In genomic region chr13:112986451-112986950, GRCm38 (mm10) we compare ENCODE assay signal across 10 mouse cellular contexts. TPM values are rescaled to one million over a fixed set of nuclear protein-coding genes. Genes with fewer than 3 reads are reported as not detected.
DNase-seq lines count a peak whose midpoint lies in the region; ATAC-seq and TF ChIP-seq lines count a peak whose summit lies in the region.
"Had no signal": no experiment of that assay in that cellular context is flagged by ENCODE, and none has a peak within 500 bp of the region (broad histone marks: within the 10 kb centered on the region; RNA-seq: fewer than 3 reads in every experiment).

No protein-coding gene starts in this region.

- peaks cover 51% of the 10 kb centered on the region for H3K4me1 ChIP-seq in megakaryocyte, embryonic 14.5 days
- H3K4me1 ChIP-seq in forebrain, embryonic 14.5 days (ENCODE audit: control insufficient read depth, insufficient read depth, low read length): peaks cover 21% of the 10 kb centered on the region
- H3K4me1 ChIP-seq in intestine, postnatal 0 days (replicated peaks; ENCODE audit: control insufficient read depth, insufficient read depth, low read length): 0 out of 2 replicates have a peak, but pooled peaks cover 4% of the 10 kb centered on the region
- peaks cover 34% of the 10 kb centered on the region for H3K4me1 ChIP-seq in neural tube, embryonic 12.5 days

- no peak overlapping the region for H3K27ac ChIP-seq in forebrain, embryonic 14.5 days (ENCODE audit: low read depth, low read length)
- no peak overlapping the region for H3K27ac ChIP-seq in intestine, postnatal 0 days (ENCODE audit: low read depth, low read length)
- H3K27ac ChIP-seq in neural tube, embryonic 12.5 days: no peak overlapping the region

- TF ChIP-seq CTCF in intestine, postnatal 0 days (IDR thresholded peaks at IDR 0.05; ENCODE audit: low read depth): no peak

- no peaks in the 10 kb centered on the region; the same call in 1 of the 2 replicates for H3K9me3 ChIP-seq in megakaryocyte, embryonic 14.5 days
- no peaks in the 10 kb centered on the region for H3K9me3 ChIP-seq in forebrain, embryonic 14.5 days (replicated peaks; ENCODE audit: control insufficient read depth, low read length)
- H3K9me3 ChIP-seq in intestine, postnatal 0 days (ENCODE audit: control insufficient read depth): no peaks in the 10 kb centered on the region
- no peaks in the 10 kb centered on the region for H3K9me3 ChIP-seq in neural tube, embryonic 12.5 days

- no peak overlapping the region for H3K9ac ChIP-seq in forebrain, embryonic 14.5 days (ENCODE audit: low read length)
- H3K9ac ChIP-seq in intestine, postnatal 0 days (ENCODE audit: low read depth, low read length): no peak overlapping the region
- no peak overlapping the region for H3K9ac ChIP-seq in neural tube, embryonic 12.5 days

- ATAC-seq in megakaryocyte, adult 5-6 weeks (ENCODE audit: poor library complexity, severe bottlenecking): no peak
- no peak for ATAC-seq in forebrain, embryonic 14.5 days
- ATAC-seq in intestine, postnatal 0 days: no peak
- no peak for ATAC-seq in neural tube, embryonic 12.5 days (ENCODE audit: low FRiP score, low read depth)

- H3K27me3 ChIP-seq in megakaryocyte, embryonic 14.5 days (replicated peaks): peaks cover 81% of the 10 kb centered on the region
- H3K27me3 ChIP-seq in forebrain, embryonic 14.5 days (replicated peaks; ENCODE audit: control insufficient read depth, insufficient read depth, low read length): peaks cover 58% of the 10 kb centered on the region
- H3K27me3 ChIP-seq in intestine, postnatal 0 days (replicated peaks; ENCODE audit: control insufficient read depth, insufficient read depth, low read length): peaks cover 76% of the 10 kb centered on the region
- peaks cover 70% of the 10 kb centered on the region for H3K27me3 ChIP-seq in neural tube, embryonic 12.5 days (replicated peaks)

- H3K36me3 ChIP-seq in megakaryocyte, embryonic 14.5 days (replicated peaks; ENCODE audit: low read length): no peaks in the 10 kb centered on the region
- H3K36me3 ChIP-seq in forebrain, embryonic 14.5 days (ENCODE audit: control insufficient read depth, insufficient read depth, low read length): no peaks in the 10 kb centered on the region
- no peaks in the 10 kb centered on the region for H3K36me3 ChIP-seq in intestine, postnatal 0 days (ENCODE audit: control insufficient read depth, insufficient read depth)
- H3K36me3 ChIP-seq in neural tube, embryonic 12.5 days: no peaks in the 10 kb centered on the region

- DNase-seq in forebrain, embryonic 14.5 days (ENCODE audit: low spot score): no peak
- no peak for DNase-seq in left cerebral cortex, postnatal 36 days (ENCODE audit: low spot score in 2 of 2)
- DNase-seq in frontal cortex, adult 2 months (ENCODE audit: extremely low spot score in 1 of 2, low spot score in 1 of 2): no peak
- DNase-seq: kidney, adult 2 months had no signal

- WGBS in forebrain, embryonic 14.5 days: under 1% methylated on average over 17 of the region's 17 CpGs
- 2% methylated on average over 17 of the region's 17 CpGs for WGBS in intestine, postnatal 0 days
- under 1% methylated on average over 17 of the region's 17 CpGs for WGBS in neural tube, embryonic 12.5 days

- peak overlapping the region; percentile 3 for H3K4me3 ChIP-seq in megakaryocyte, embryonic 14.5 days (replicated peaks)
- H3K4me3 ChIP-seq in forebrain, embryonic 14.5 days (ENCODE audit: low read depth, low read length): peak overlapping the region; percentile 49
- 0 out of 2 replicates have a peak overlapping the region, but pooled peaks have one; percentile 5 for H3K4me3 ChIP-seq in intestine, postnatal 0 days (ENCODE audit: low read depth, low read length)
- H3K4me3 ChIP-seq in neural tube, embryonic 12.5 days: no peak overlapping the region

- peak overlapping the region; percentile 98 for H3K4me2 ChIP-seq in forebrain, embryonic 14.5 days (ENCODE audit: low read length)
- peak overlapping the region; percentile 98; the same call in 1 of the 2 replicates for H3K4me2 ChIP-seq in intestine, postnatal 0 days (replicated peaks; ENCODE audit: low read depth)
- peak overlapping the region; percentile 84 for H3K4me2 ChIP-seq in neural tube, embryonic 12.5 days (replicated peaks)

- intact Hi-C loops in left cerebral cortex, postnatal 36 days (cut with DNase I): loop anchor here (2.0 to 5.0 kb wide), 2 partner anchors 48 to 59 kb away; partner anchors contain the start of genes Cdc20b, Dhx29 and Mtrex

RNA-seq across cellular contexts. Expression of gene Ccno, which starts 1.1 kb away (rescaled TPM):
- 0.67 TPM in 1 of 2 replicates, not detected in the other for polyA plus RNA-seq in megakaryocyte, embryonic 14.5 days (2012; ENCODE audit: insufficient read depth, low replicate concordance)
- total RNA-seq in megakaryocyte, adult 5-6 weeks (2015): 2.8 and 4.7 TPM in 2 replicates
- total RNA-seq in megakaryocyte, adult 5-6 weeks (2017): 4.1 and 5.9 TPM in 2 replicates
- 1.5 and 2.2 TPM in 2 replicates for polyA plus RNA-seq in forebrain, embryonic 14.5 days (2014; fragmentation: Nextera tagmentation; extraction: Ambion mirVana)
- 0.10 and 0.12 TPM in 2 replicates for polyA plus RNA-seq in intestine, postnatal 0 days (2015; fragmentation: Nextera tagmentation; extraction: Ambion mirVana)
- 0.17 and 0.32 TPM in 2 replicates for polyA plus RNA-seq in neural tube, embryonic 12.5 days (2016; fragmentation: Nextera tagmentation; extraction: Ambion mirVana)
- total RNA-seq in left cerebral cortex, postnatal 36 days (2021): 1 to 10 TPM; 1.7 to 1.8 TPM
- 2.6 and 2.9 TPM in 2 replicates for polyA plus RNA-seq in frontal cortex, adult 2 months (2012; rRNA removed)

RNA-seq across cellular contexts. Expression of gene Mcidas, which starts 7.1 kb away (rescaled TPM):
- polyA plus RNA-seq in megakaryocyte, embryonic 14.5 days (2012; ENCODE audit: insufficient read depth, low replicate concordance): not detected in 2 replicates
- not detected in 2 replicates for total RNA-seq in megakaryocyte, adult 5-6 weeks (2015)
- total RNA-seq in megakaryocyte, adult 5-6 weeks (2017): not detected in 2 replicates
- polyA plus RNA-seq in forebrain, embryonic 14.5 days (2014; fragmentation: Nextera tagmentation; extraction: Ambion mirVana): 0.73 and 0.94 TPM in 2 replicates
- not detected in 2 replicates for polyA plus RNA-seq in intestine, postnatal 0 days (2015; fragmentation: Nextera tagmentation; extraction: Ambion mirVana)
- polyA plus RNA-seq in neural tube, embryonic 12.5 days (2016; fragmentation: Nextera tagmentation; extraction: Ambion mirVana): 0.08 TPM in 1 of 2 replicates, not detected in the other
- under 1 TPM; 0.39 to 0.69 TPM for total RNA-seq in left cerebral cortex, postnatal 36 days (2021)
- polyA plus RNA-seq in frontal cortex, adult 2 months (2012; rRNA removed): 0.19 and 0.26 TPM in 2 replicates
- polyA plus RNA-seq: kidney, adult 2 months; spleen, adult 2 months had no signal

RNA-seq across cellular contexts. Expression of gene Cdc20b, which starts 48.4 kb away (rescaled TPM):
- not detected in 2 replicates for polyA plus RNA-seq in megakaryocyte, embryonic 14.5 days (2012; ENCODE audit: insufficient read depth, low replicate concordance)
- not detected in 2 replicates for total RNA-seq in megakaryocyte, adult 5-6 weeks (2015)
- total RNA-seq in megakaryocyte, adult 5-6 weeks (2017): not detected in 2 replicates
- 0.43 and 0.71 TPM in 2 replicates for polyA plus RNA-seq in forebrain, embryonic 14.5 days (2014; fragmentation: Nextera tagmentation; extraction: Ambion mirVana)
- polyA plus RNA-seq in intestine, postnatal 0 days (2015; fragmentation: Nextera tagmentation; extraction: Ambion mirVana): not detected in 2 replicates
- not detected in 2 replicates for polyA plus RNA-seq in neural tube, embryonic 12.5 days (2016; fragmentation: Nextera tagmentation; extraction: Ambion mirVana)
- total RNA-seq in left cerebral cortex, postnatal 36 days (2021): not detected
- polyA plus RNA-seq in frontal cortex, adult 2 months (2012; rRNA removed): 0.06 and 0.19 TPM in 2 replicates
- polyA plus RNA-seq: cortical plate, adult 2 months; kidney, adult 2 months had no signal

RNA-seq across cellular contexts. Expression of gene Dhx29, which starts 59.2 kb away (rescaled TPM):
- 0.47 and 3.7 TPM in 2 replicates for polyA plus RNA-seq in megakaryocyte, embryonic 14.5 days (2012; ENCODE audit: insufficient read depth, low replicate concordance)
- total RNA-seq in megakaryocyte, adult 5-6 weeks (2015): 9.9 and 12.0 TPM in 2 replicates
- 14.7 and 14.9 TPM in 2 replicates for total RNA-seq in megakaryocyte, adult 5-6 weeks (2017)
- polyA plus RNA-seq in forebrain, embryonic 14.5 days (2014; fragmentation: Nextera tagmentation; extraction: Ambion mirVana): 17.5 and 25.4 TPM in 2 replicates
- 6.3 and 7.1 TPM in 2 replicates for polyA plus RNA-seq in intestine, postnatal 0 days (2015; fragmentation: Nextera tagmentation; extraction: Ambion mirVana)
- 36.6 and 39.6 TPM in 2 replicates for polyA plus RNA-seq in neural tube, embryonic 12.5 days (2016; fragmentation: Nextera tagmentation; extraction: Ambion mirVana)
- 10 to 100 TPM; 19.1 to 21.0 TPM for total RNA-seq in left cerebral cortex, postnatal 36 days (2021)
- 10.9 and 11.1 TPM in 2 replicates for polyA plus RNA-seq in frontal cortex, adult 2 months (2012; rRNA removed)

RNA-seq across cellular contexts. Expression of gene Mtrex, which starts 59.3 kb away (rescaled TPM):
- 2.0 TPM in 1 of 2 replicates, not detected in the other for polyA plus RNA-seq in megakaryocyte, embryonic 14.5 days (2012; ENCODE audit: insufficient read depth, low replicate concordance)
- 46.6 and 47.3 TPM in 2 replicates for total RNA-seq in megakaryocyte, adult 5-6 weeks (2015)
- 47.5 and 51.9 TPM in 2 replicates for total RNA-seq in megakaryocyte, adult 5-6 weeks (2017)
- polyA plus RNA-seq in forebrain, embryonic 14.5 days (2014; fragmentation: Nextera tagmentation; extraction: Ambion mirVana): 70.6 and 77.9 TPM in 2 replicates
- 17.2 and 17.9 TPM in 2 replicates for polyA plus RNA-seq in intestine, postnatal 0 days (2015; fragmentation: Nextera tagmentation; extraction: Ambion mirVana)
- polyA plus RNA-seq in neural tube, embryonic 12.5 days (2016; fragmentation: Nextera tagmentation; extraction: Ambion mirVana): 80.6 and 88.9 TPM in 2 replicates
- total RNA-seq in left cerebral cortex, postnatal 36 days (2021): 10 to 100 TPM; 39.3 to 45.5 TPM
- 41.4 and 42.7 TPM in 2 replicates for polyA plus RNA-seq in frontal cortex, adult 2 months (2012; rRNA removed)
